Mouse (Mus musculus) granulocyte monocyte progenitor cell, adult 5-6 weeks (primary cell): ENCODE results near the gene Dlx2. TPM values are rescaled to one million over a fixed set of nuclear protein-coding genes. Genes with fewer than 3 reads are reported as not detected.

ENCODE experiments used
- ATAC-seq: replicated peaks from 2 replicates; pipeline ENCODE4 v1.8.0; 2016; ENCODE audit warnings: mild to moderate bottlenecking, moderate TSS enrichment, inconsistent platforms; ENCODE audit not compliant: poor library complexity, severe bottlenecking
- total RNA-seq, 2 experiments: library from RNA; stranded (forward) in 1 of 2; stranded (reverse) in 1 of 2; fragments of 200-712, 200-1000 nt in 1 of 2; fragments of >200 nt in 1 of 2; fragmentation: Nextera tagmentation in 1 of 2; gene quantifications; 2 replicates each; pipeline ENCODE4 v1.2.3; 2014 to 2017

Dlx2 gene
- total RNA-seq, 2 experiments from 2014 or later, result not detected

GRCm38 (mm10) chr2:71541418-71542226 is 4.9 kb downstream of the Dlx2 start:
- no peak for ATAC-seq

GRCm38 (mm10) chr2:71540611-71541417 is 5.7 kb downstream of the Dlx2 start:
- ATAC-seq, result no peak

GRCm38 (mm10) chr2:71534242-71535052 is 12.1 kb downstream of the Dlx2 start:
- ATAC-seq, result 0 out of 2 replicates have a peak, but pooled peaks have one; percentile 4

- ATAC-seq, result no peak
Observed at GRCm38 (mm10) chr2:71533094-71533493, 13.5 kb downstream of the Dlx2 start.

- ATAC-seq, result no peak
Observed at GRCm38 (mm10) chr2:71531990-71532970, 14.3 kb downstream of the Dlx2 start.

- ATAC-seq, result no peak
Observed at GRCm38 (mm10) chr2:71531124-71531590, 15.4 kb downstream of the Dlx2 start.

GRCm38 (mm10) chr2:71530391-71531123 is 16.0 kb downstream of the Dlx2 start:
- no peak for ATAC-seq

- ATAC-seq, result peak; percentile 85
Observed at GRCm38 (mm10) chr2:71529511-71530351, 16.8 kb downstream of the Dlx2 start.

GRCm38 (mm10) chr2:71528714-71529510 is 17.6 kb downstream of the Dlx2 start:
- no peak for ATAC-seq

GRCm38 (mm10) chr2:71528014-71528713 is 18.4 kb downstream of the Dlx2 start, which contains the start of gene Dlx1:
TSS of gene Dlx1 (plus strand) at chr2:71528113.
- ATAC-seq, result no peak

GRCm38 (mm10) chr2:71527323-71528013 is 19.1 kb downstream of the Dlx2 start:
- ATAC-seq, result no peak

GRCm38 (mm10) chr2:71526595-71527322 is 19.8 kb downstream of the Dlx2 start:
- no peak for ATAC-seq

GRCm38 (mm10) chr2:71524763-71525162 is 21.8 kb downstream of the Dlx2 start:
- ATAC-seq, result no peak

GRCm38 (mm10) chr2:71523431-71523830 is 23.1 kb downstream of the Dlx2 start:
- ATAC-seq, result no peak

GRCm38 (mm10) chr2:71522871-71523270 is 23.7 kb downstream of the Dlx2 start:
- ATAC-seq, result no peak
